Mouse (Mus musculus) megakaryocyte, embryonic 14.5 days (primary cell): ENCODE results near the gene Kcna2.

Experiments used
- FLI1 ChIP-seq: IDR thresholded peaks from 2 replicates; pipeline ENCODE4 v1.6.1; 2012; ENCODE audit warnings: low read length, inconsistent platforms, mixed read lengths
- GATA1 ChIP-seq: IDR thresholded peaks from 3 replicates; pipeline ENCODE4 v1.6.1; 2012; ENCODE audit warnings: mixed read lengths, low read length, inconsistent platforms, borderline replicate concordance

DNA sequence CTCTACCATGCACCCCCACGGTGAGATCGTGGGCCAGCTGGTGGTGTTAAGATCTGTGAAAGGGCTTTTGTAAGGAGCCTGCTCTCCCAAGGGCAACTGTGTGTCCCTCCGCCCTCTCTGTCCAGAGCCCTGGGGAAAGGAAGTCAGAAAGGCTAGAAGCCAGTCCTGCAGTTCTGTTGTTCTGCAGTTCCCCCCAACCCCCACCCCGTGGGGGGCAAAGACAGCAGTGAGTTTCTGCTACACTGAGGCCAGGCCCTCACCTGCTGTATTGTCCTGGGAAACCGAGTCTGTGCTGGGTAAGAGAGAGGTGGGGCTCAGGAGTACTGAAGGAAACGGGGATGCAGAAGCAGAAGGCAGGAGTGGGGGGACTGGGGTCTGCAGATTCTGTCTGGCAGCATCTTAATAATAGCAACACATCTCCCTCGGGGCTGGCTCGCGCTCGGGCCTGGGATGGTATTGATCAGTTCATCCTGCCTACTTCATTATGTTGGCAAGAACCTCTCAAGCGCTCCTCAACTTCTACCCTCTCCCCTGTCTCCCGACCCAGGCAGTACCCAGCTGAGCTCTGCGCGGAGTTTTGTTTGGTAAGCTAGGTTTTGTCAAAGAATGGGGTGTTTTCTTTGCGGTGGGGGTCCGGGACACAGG lies at the start of gene Kcna2:
- TF ChIP-seq FLI1 (no peak), GATA1 (no peak)
